Mouse (Mus musculus) cerebellum, postnatal 25 days (tissue): ENCODE measurements around the gene Ftl1.
"Not testable (repeated sequence)": the region's sequence is repeated elsewhere in the genome, so short reads cannot be mapped to it uniquely, and the experiment has no call there.

ENCODE experiments used
- DNase-seq, 2 experiments: peaks; one replicate each; pipeline ENCODE4 v3.0.0; 2021; ENCODE audit warnings: mixed read lengths in 2 of 2

Gene Ftl1

GRCm38 (mm10) chr7:45475291-45475969, 15.7 kb upstream of the Ftl1 start:
- peak in 1 of 2 experiments; percentile 67 for DNase-seq

GRCm38 (mm10) chr7:45470869-45471268, 11.2 kb upstream of the Ftl1 start:
- DNase-seq, result peak; percentile 77 to 89

GRCm38 (mm10) chr7:45467090-45467670, 7.5 kb upstream of the Ftl1 start:
- peak in 1 of 2 experiments; percentile 33 for DNase-seq

GRCm38 (mm10) chr7:45466283-45467089, 6.8 kb upstream of the Ftl1 start, which contains the start of gene Bax:
TSS of gene Bax (minus strand) at chr7:45466898.
- DNase-seq, result peak; percentile 98 to 99

- peak; percentile 29 to 53 for DNase-seq
Measured at GRCm38 (mm10) chr7:45465549-45465948, 5.9 kb upstream of the Ftl1 start.

GRCm38 (mm10) chr7:45465112-45465511, 5.4 kb upstream of the Ftl1 start:
- peak in 1 of 2 experiments; percentile 28 for DNase-seq

GRCm38 (mm10) chr7:45463987-45464778, 4.5 kb upstream of the Ftl1 start:
- peak; percentile 34 to 60 for DNase-seq

GRCm38 (mm10) chr7:45462868-45463267, 3.2 kb upstream of the Ftl1 start:
- not testable (repeated sequence) for DNase-seq

GRCm38 (mm10) chr7:45462325-45462724, 2.6 kb upstream of the Ftl1 start:
- DNase-seq, result no peak

- DNase-seq, result no peak
Measured at GRCm38 (mm10) chr7:45461781-45462180, 2.1 kb upstream of the Ftl1 start.

- DNase-seq, result no peak
Measured at GRCm38 (mm10) chr7:45461326-45461725, 1.6 kb upstream of the Ftl1 start.

GRCm38 (mm10) chr7:45460860-45461314, 1.2 kb upstream of the Ftl1 start:
- DNase-seq, result peak; percentile 51 to 64

GRCm38 (mm10) chr7:45460377-45460776, 693 bp upstream of the Ftl1 start:
- peak in 1 of 2 experiments; percentile 45 for DNase-seq

GRCm38 (mm10) chr7:45458748-45459563, 728 bp downstream of the Ftl1 start:
- peak; percentile 88 to 92 for DNase-seq

- no peak for DNase-seq
Measured at GRCm38 (mm10) chr7:45457204-45458060, 2.3 kb downstream of the Ftl1 start.

GRCm38 (mm10) chr7:45456721-45457203, 2.9 kb downstream of the Ftl1 start:
- no peak for DNase-seq

GRCm38 (mm10) chr7:45455932-45456696, 3.6 kb downstream of the Ftl1 start:
- DNase-seq, result no peak

- no peak for DNase-seq
Measured at GRCm38 (mm10) chr7:45454971-45455370, 4.7 kb downstream of the Ftl1 start.

- peak; percentile 87 to 93 for DNase-seq
Measured at GRCm38 (mm10) chr7:45451344-45451982, 8.2 kb downstream of the Ftl1 start.
